Mouse (Mus musculus): ENCODE measurements at regions not wholly inside any gene's neighbourhood (a gene's known extent, or its start where the extent isn't known, plus 50 kb on each side); places are given as distances from the start of the nearest gene placed in this dataset.

GRCm38 (mm10) chr7:134534821-134535220, 135.6 kb upstream of the Dock1 start:
- Histone ChIP-seq H3K36me3 (ENCODE audit: control insufficient read depth in 1 of 2, insufficient read depth in 2 of 2, low read length in 2 of 2) (no peaks in the 10 kb centered on the region), H3K4me1 (ENCODE audit: control insufficient read depth in 1 of 2, insufficient read depth in 2 of 2, low read length in 2 of 2) (no peaks in the 10 kb centered on the region), H3K27me3 (ENCODE audit: control insufficient read depth in 1 of 2, insufficient read depth in 2 of 2, low read length in 2 of 2) (no peaks in the 10 kb centered on the region), H3K79me2 (ENCODE audit: control insufficient read depth, insufficient read depth, low read length, poor library complexity) (no peaks in the 10 kb centered on the region), H3K9me3 (replicated peaks; ENCODE audit: insufficient read depth, low read length) (no peaks in the 10 kb centered on the region), H3K9ac (ENCODE audit: control insufficient read depth, low read depth, low read length, poor library complexity, severe bottlenecking) (no peak overlapping the region), H3K4me3 (ENCODE audit: control insufficient read depth in 1 of 2, insufficient read depth in 1 of 2, low read depth in 2 of 2, low read length in 2 of 2) (no peak overlapping the region), H3K27ac (ENCODE audit: control insufficient read depth, low read depth, low read length) (no peak overlapping the region)
- DNase-seq (ENCODE audit: low read depth, low spot score) = no peak
- TF ChIP-seq BHLHE40 (IDR thresholded peaks at IDR 0.05; ENCODE audit: borderline replicate concordance, low read depth, low read length) (no peak), MAZ (IDR thresholded peaks at IDR 0.05; ENCODE audit: low read depth, low read length) (no peak), RAD21 (IDR thresholded peaks at IDR 0.05; ENCODE audit: low read depth, low read length) (no peak)

GRCm38 (mm10) chr7:134541699-134542098, 128.8 kb upstream of the Dock1 start:
- DNase-seq (ENCODE audit: low read depth, low spot score) = no peak
- Histone ChIP-seq H3K27me3 (ENCODE audit: control insufficient read depth in 1 of 2, insufficient read depth in 2 of 2, low read length in 2 of 2) (no peaks in the 10 kb centered on the region), H3K27ac (ENCODE audit: control insufficient read depth, low read depth, low read length) (no peak overlapping the region), H3K9ac (ENCODE audit: control insufficient read depth, low read depth, low read length, poor library complexity, severe bottlenecking) (no peak overlapping the region), H3K4me3 (ENCODE audit: control insufficient read depth in 1 of 2, insufficient read depth in 1 of 2, low read depth in 2 of 2, low read length in 2 of 2) (no peak overlapping the region), H3K36me3 (ENCODE audit: control insufficient read depth in 1 of 2, insufficient read depth in 2 of 2, low read length in 2 of 2) (no peaks in the 10 kb centered on the region), H3K79me2 (ENCODE audit: control insufficient read depth, insufficient read depth, low read length, poor library complexity) (no peaks in the 10 kb centered on the region), H3K9me3 (replicated peaks; ENCODE audit: insufficient read depth, low read length) (no peaks in the 10 kb centered on the region), H3K4me1 (ENCODE audit: control insufficient read depth in 1 of 2, insufficient read depth in 2 of 2, low read length in 2 of 2) (no peaks in the 10 kb centered on the region)
- TF ChIP-seq MAX (IDR thresholded peaks at IDR 0.05; ENCODE audit: low read length) = no peak
- TF ChIP-seq GATA1 (IDR thresholded peaks at IDR 0.05; ENCODE audit: low read depth, low read length) = no peak
- no peak for TF ChIP-seq TCF12 (IDR thresholded peaks at IDR 0.05; ENCODE audit: low read depth, low read length)
- no peak for TF ChIP-seq RCOR1 (IDR thresholded peaks at IDR 0.05; ENCODE audit: low read depth, low read length)
- no peak for TF ChIP-seq E2F4 (IDR thresholded peaks at IDR 0.05; ENCODE audit: borderline replicate concordance, low read depth, low read length)
- TF ChIP-seq MEF2A (IDR thresholded peaks at IDR 0.05; ENCODE audit: extremely low read depth, insufficient replicate concordance, low read depth, low read length, poor library complexity, severe bottlenecking) = no peak
- TF ChIP-seq ELF1 (IDR thresholded peaks at IDR 0.05; ENCODE audit: low read depth, low read length) = no peak
- no peak for TF ChIP-seq MXI1 (IDR thresholded peaks at IDR 0.05; ENCODE audit: low read depth, low read length)
- TF ChIP-seq EP300 (IDR thresholded peaks at IDR 0.05; ENCODE audit: low read depth in 1 of 2, low read length in 2 of 2) = no peak
- no peak for TF ChIP-seq POLR2A (IDR thresholded peaks at IDR 0.05; ENCODE audit: control insufficient read depth in 1 of 2, insufficient read depth in 1 of 2, low read depth in 1 of 2, low read length in 2 of 2, poor library complexity in 1 of 2)

- H3K36me3 ChIP-seq (ENCODE audit: control insufficient read depth in 1 of 2, insufficient read depth in 2 of 2, low read length in 2 of 2) = no peaks in the 10 kb centered on the region
- no peaks in the 10 kb centered on the region for H3K4me1 ChIP-seq (ENCODE audit: control insufficient read depth in 1 of 2, insufficient read depth in 2 of 2, low read length in 2 of 2)
- no peak overlapping the region for H3K4me3 ChIP-seq (ENCODE audit: control insufficient read depth in 1 of 2, insufficient read depth in 1 of 2, low read depth in 2 of 2, low read length in 2 of 2)
- no peaks in the 10 kb centered on the region for H3K9me3 ChIP-seq (replicated peaks; ENCODE audit: insufficient read depth, low read length)
- no peaks in the 10 kb centered on the region for H3K79me2 ChIP-seq (ENCODE audit: control insufficient read depth, insufficient read depth, low read length, poor library complexity)
- no peak for DNase-seq (ENCODE audit: low read depth, low spot score)
- TF ChIP-seq CTCF (IDR thresholded peaks at IDR 0.05 in 2 of 3, conservative IDR thresholded peaks at IDR 0.05 in 1 of 3; ENCODE audit: control insufficient read depth in 1 of 3, insufficient read depth in 1 of 3, low read depth in 2 of 3, low read length in 3 of 3, poor library complexity in 1 of 3, severe bottlenecking in 1 of 3) (peak in 1 of 3 experiments; percentile 17; a peak in 1 of 6 replicates), HCFC1 (IDR thresholded peaks at IDR 0.05; ENCODE audit: low read depth, low read length) (no peak)
- no peak overlapping the region for H3K9ac ChIP-seq (ENCODE audit: control insufficient read depth, low read depth, low read length, poor library complexity, severe bottlenecking)
- no peak overlapping the region for H3K27ac ChIP-seq (ENCODE audit: control insufficient read depth, low read depth, low read length)
- no peaks in the 10 kb centered on the region for H3K27me3 ChIP-seq (ENCODE audit: control insufficient read depth in 1 of 2, insufficient read depth in 2 of 2, low read length in 2 of 2)
These were observed 124.3 kb upstream of the Dock1 start for GRCm38 (mm10) chr7:134546187-134546586.
